In the genomic region with DNA sequence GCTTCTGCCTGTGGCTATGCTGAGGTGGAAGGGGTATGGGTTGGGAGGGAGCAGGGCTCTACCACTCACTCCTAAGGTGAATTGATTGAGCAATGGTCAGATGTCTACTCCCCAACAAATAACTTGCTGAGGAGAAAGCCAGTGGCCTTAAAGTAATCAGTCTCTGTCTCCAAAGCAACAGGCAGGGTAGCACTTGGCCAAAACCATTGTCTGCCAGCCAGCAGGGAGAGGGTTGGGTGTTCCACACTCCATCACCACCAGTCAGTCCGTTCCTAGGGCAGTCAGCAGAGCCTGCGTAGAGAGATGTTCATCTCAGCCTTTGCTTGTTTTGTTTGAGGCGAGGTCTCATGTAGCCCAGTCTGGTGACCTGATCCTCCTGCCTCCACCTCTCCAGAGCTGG, we compare ENCODE assay signal across 16 mouse cellular contexts. TPM values are rescaled to one million over a fixed set of nuclear protein-coding genes. Genes with fewer than 3 reads are reported as not detected.
A peak's percentile ranks its signal among the peaks of the same experiment; 100 is the strongest.
DNase-seq lines count a peak whose midpoint lies in the region; ATAC-seq and TF ChIP-seq lines count a peak whose summit lies in the region.
"Had no signal": no experiment of that assay in that cellular context is flagged by ENCODE, and none has a peak within 500 bp of the region (broad histone marks: within the 10 kb centered on the region; RNA-seq: fewer than 3 reads in every experiment).

No protein-coding gene starts in this region.

- 25% methylated on average over 3 of the region's 3 CpGs for WGBS in cerebellum, adult 2 months
- 20% methylated on average over 3 of the region's 3 CpGs for WGBS in hindbrain, postnatal 0 days
- 49% methylated on average over 3 of the region's 3 CpGs for WGBS in hindbrain, embryonic 16.5 days

- no peaks in the 10 kb centered on the region for H3K9me3 ChIP-seq in hindbrain, postnatal 0 days (ENCODE audit: low read length)
- no peaks in the 10 kb centered on the region for H3K9me3 ChIP-seq in hindbrain, embryonic 16.5 days (ENCODE audit: control insufficient read depth, low read length)
- H3K9me3 ChIP-seq: embryonic facial prominence, embryonic 10.5 days; embryonic facial prominence, embryonic 12.5 days; forebrain, embryonic 13.5 days; forebrain, embryonic 15.5 days had no signal

- H3K4me1 ChIP-seq in cerebellum, adult 2 months (ENCODE audit: control insufficient read depth, insufficient read depth, low read length): peaks cover 45% of the 10 kb centered on the region
- H3K4me1 ChIP-seq in hindbrain, postnatal 0 days (ENCODE audit: insufficient read depth, low read length): no peaks in the 10 kb centered on the region
- peaks cover 3% of the 10 kb centered on the region; the same call in 1 of the 2 replicates for H3K4me1 ChIP-seq in hindbrain, embryonic 16.5 days (ENCODE audit: control insufficient read depth, insufficient read depth, low read depth, low read length)

- no peak overlapping the region for H3K9ac ChIP-seq in hindbrain, postnatal 0 days (replicated peaks; ENCODE audit: low read length)
- H3K9ac ChIP-seq in hindbrain, embryonic 16.5 days (ENCODE audit: low read depth, low read length): no peak overlapping the region
- H3K9ac ChIP-seq: embryonic facial prominence, embryonic 12.5 days; forebrain, embryonic 13.5 days; forebrain, embryonic 15.5 days; forebrain, postnatal 0 days had no signal

- 0 out of 2 replicates have a peak, but pooled peaks have one; percentile 5 for TF ChIP-seq CTCF in cerebellum, adult 2 months (IDR thresholded peaks at IDR 0.05; ENCODE audit: borderline replicate concordance, insufficient read depth, low read depth, low read length)
- no peak for TF ChIP-seq CTCF in hindbrain, postnatal 0 days (IDR thresholded peaks at IDR 0.05; ENCODE audit: low read depth)

- no peak overlapping the region for H3K4me2 ChIP-seq in hindbrain, postnatal 0 days (ENCODE audit: low read depth, low read length)
- H3K4me2 ChIP-seq in hindbrain, embryonic 16.5 days (ENCODE audit: low read length): no peak overlapping the region
- H3K4me2 ChIP-seq: embryonic facial prominence, embryonic 12.5 days; forebrain, embryonic 13.5 days; forebrain, embryonic 15.5 days had no signal

- H3K36me3 ChIP-seq in hindbrain, postnatal 0 days (ENCODE audit: insufficient read depth, low read length): no peaks in the 10 kb centered on the region
- H3K36me3 ChIP-seq in hindbrain, embryonic 16.5 days (ENCODE audit: control insufficient read depth, insufficient read depth, low read length): peaks cover 2% of the 10 kb centered on the region; the same call in 1 of the 2 replicates
- H3K36me3 ChIP-seq: embryonic facial prominence, embryonic 10.5 days; embryonic facial prominence, embryonic 12.5 days; forebrain, embryonic 15.5 days had no signal

- TF ChIP-seq POLR2A in cerebellum, adult 2 months (IDR thresholded peaks at IDR 0.05; ENCODE audit: borderline replicate concordance, insufficient read depth, low read length): no peak

- no peak overlapping the region for H3K27ac ChIP-seq in cerebellum, adult 2 months (ENCODE audit: insufficient read depth, low read length)
- peak overlapping the region; percentile 7; the same call in 1 of the 2 replicates for H3K27ac ChIP-seq in hindbrain, postnatal 0 days
- no peak overlapping the region for H3K27ac ChIP-seq in hindbrain, embryonic 16.5 days (ENCODE audit: low read depth, low read length)
- H3K27ac ChIP-seq: embryonic facial prominence, embryonic 10.5 days; embryonic facial prominence, embryonic 12.5 days; forebrain, embryonic 13.5 days; forebrain, embryonic 15.5 days had no signal

- no peak for ATAC-seq in hindbrain, postnatal 0 days
- ATAC-seq in hindbrain, embryonic 16.5 days: no peak
- ATAC-seq: forebrain, embryonic 13.5 days; forebrain, embryonic 15.5 days; forebrain, postnatal 0 days had no signal

- H3K27me3 ChIP-seq in cerebellum, adult 2 months (ENCODE audit: control insufficient read depth, insufficient read depth, low read length): no peaks in the 10 kb centered on the region
- H3K27me3 ChIP-seq in hindbrain, postnatal 0 days (ENCODE audit: insufficient read depth, low read length): no peaks in the 10 kb centered on the region
- no peaks in the 10 kb centered on the region for H3K27me3 ChIP-seq in hindbrain, embryonic 16.5 days (replicated peaks; ENCODE audit: control insufficient read depth, insufficient read depth, low read length)
- H3K27me3 ChIP-seq: embryonic facial prominence, embryonic 12.5 days; forebrain, embryonic 13.5 days; forebrain, embryonic 15.5 days had no signal

- peak; percentile 46 to 60 for DNase-seq in cerebellum, adult 2 months
- DNase-seq in cerebellum, postnatal 10 days: no peak
- DNase-seq in hindbrain, postnatal 0 days (ENCODE audit: low spot score): no peak
- DNase-seq in brain, adult 2 months (ENCODE audit: low read depth, low spot score): peak; percentile 55
- DNase-seq in urinary bladder, postnatal 25 days (ENCODE audit: low spot score): no peak
- DNase-seq: adrenal gland, adult 2 months; adrenal gland, postnatal 10 days; adrenal gland, postnatal 25 days; cerebellum, adult 9-10 months; forebrain, postnatal 0 days had no signal

- no peak overlapping the region for H3K4me3 ChIP-seq in cerebellum, adult 2 months (replicated peaks; ENCODE audit: insufficient read depth, low read depth, low read length)
- H3K4me3 ChIP-seq in hindbrain, postnatal 0 days (ENCODE audit: low read length): no peak overlapping the region
- H3K4me3 ChIP-seq in hindbrain, embryonic 16.5 days (ENCODE audit: low read length): no peak overlapping the region
- H3K4me3 ChIP-seq: embryonic facial prominence, embryonic 10.5 days; embryonic facial prominence, embryonic 12.5 days; forebrain, embryonic 13.5 days; forebrain, embryonic 15.5 days had no signal

RNA-seq across cellular contexts. Expression of gene Rims3, which starts 21.3 kb away (rescaled TPM):
- 104 and 118 TPM in 2 replicates for polyA plus RNA-seq in cerebellum, adult 2 months (2012; rRNA removed)
- total RNA-seq in hindbrain, postnatal 0 days (2014; rRNA removed): 93.7 and 109 TPM in 2 replicates
- polyA plus RNA-seq in hindbrain, postnatal 0 days (2015; fragmentation: Nextera tagmentation; extraction: Ambion mirVana): 22.0 and 22.8 TPM in 2 replicates
- 24.0 and 28.6 TPM in 2 replicates for polyA plus RNA-seq in hindbrain, embryonic 16.5 days (2015; fragmentation: Nextera tagmentation; extraction: Ambion mirVana)
- total RNA-seq: MEL had no signal

RNA-seq across cellular contexts. Expression of gene Nfyc, which starts 44.6 kb away (rescaled TPM):
- 150 and 172 TPM in 2 replicates for polyA plus RNA-seq in cerebellum, adult 2 months (2012; rRNA removed)
- 144 and 175 TPM in 2 replicates for total RNA-seq in hindbrain, postnatal 0 days (2014; rRNA removed)
- 66.9 and 69.4 TPM in 2 replicates for polyA plus RNA-seq in hindbrain, postnatal 0 days (2015; fragmentation: Nextera tagmentation; extraction: Ambion mirVana)
- 75.8 and 86.0 TPM in 2 replicates for polyA plus RNA-seq in hindbrain, embryonic 16.5 days (2015; fragmentation: Nextera tagmentation; extraction: Ambion mirVana)

RNA-seq across cellular contexts. Expression of gene Exo5, which starts 48.9 kb away (rescaled TPM):
- polyA plus RNA-seq in cerebellum, adult 2 months (2012; rRNA removed): 9.4 and 10.1 TPM in 2 replicates
- 7.4 and 8.6 TPM in 2 replicates for total RNA-seq in hindbrain, postnatal 0 days (2014; rRNA removed)
- 13.4 and 13.6 TPM in 2 replicates for polyA plus RNA-seq in hindbrain, postnatal 0 days (2015; fragmentation: Nextera tagmentation; extraction: Ambion mirVana)
- 28.0 and 29.8 TPM in 2 replicates for polyA plus RNA-seq in hindbrain, embryonic 16.5 days (2015; fragmentation: Nextera tagmentation; extraction: Ambion mirVana)

Comparison
In these comparisons a context has a peak if more than half of its experiments do, and no peak if none do; other contexts are left out.
1. DNase-seq: peak in cerebellum, adult 2 months (2 of 2) and brain, adult 2 months (single experiment); none in cerebellum, postnatal 10 days (0 of 2), hindbrain, postnatal 0 days (single experiment) and urinary bladder, postnatal 25 days (single experiment).